Mouse (Mus musculus) olfactory bulb, adult 2 months (tissue): ENCODE measurements around the gene Ubash3b.

Experiments used
- CTCF ChIP-seq: fragments of 200-500 bp; IDR thresholded peaks from 2 replicates; pipeline ENCODE4 v1.5.1; 2012; ENCODE audit warnings: low read depth, mild to moderate bottlenecking, low read length, moderate library complexity; ENCODE audit not compliant: insufficient read depth
- POLR2A ChIP-seq: fragments of 200-500 bp; IDR thresholded peaks from 2 replicates; pipeline ENCODE4 v1.6.1; 2012; ENCODE audit warnings: mild to moderate bottlenecking, low read depth, low read length, moderate library complexity; ENCODE audit not compliant: insufficient read depth

DNA sequence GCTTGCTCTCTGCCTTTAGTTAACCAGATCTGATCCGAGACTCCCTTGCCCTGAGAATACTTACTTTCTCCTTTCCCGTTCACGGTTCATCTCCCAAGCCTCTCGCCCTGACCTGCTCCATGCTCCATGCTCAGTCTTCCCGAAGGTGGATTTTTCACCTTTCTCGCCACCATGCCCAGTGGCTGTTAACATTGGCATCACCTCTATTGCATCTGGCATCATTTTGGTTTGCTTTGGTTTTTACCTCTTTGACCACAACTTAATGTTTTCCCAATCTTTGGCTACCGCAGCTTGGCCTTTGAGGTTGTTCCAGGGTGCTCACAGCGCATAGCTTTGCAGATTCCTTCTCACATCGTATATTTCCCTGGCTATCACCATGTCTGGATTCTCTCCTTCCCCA lies 26.0 kb upstream of the Ubash3b start:
- no peak for TF ChIP-seq CTCF
- no peak for TF ChIP-seq POLR2A
